Mouse (Mus musculus): ENCODE results near the gene A630089N07Rik.

The A630089N07Rik gene

GRCm38 (mm10) chr16:97961381-97962150 is 120.7 kb downstream of the A630089N07Rik start:
- peak in 1 of 2 experiments; percentile 45 for DNase-seq

GRCm38 (mm10) chr16:97960348-97960747 is 121.9 kb downstream of the A630089N07Rik start:
- DNase-seq, result no peak

GRCm38 (mm10) chr16:97958401-97958973 is 123.8 kb downstream of the A630089N07Rik start:
- DNase-seq, result no peak

GRCm38 (mm10) chr16:97957626-97958025 is 124.6 kb downstream of the A630089N07Rik start:
- no peak for DNase-seq

GRCm38 (mm10) chr16:97956011-97956410 is 126.2 kb downstream of the A630089N07Rik start:
- no peak for DNase-seq

- DNase-seq, result no peak
Observed at GRCm38 (mm10) chr16:97953300-97953699, 128.9 kb downstream of the A630089N07Rik start.

GRCm38 (mm10) chr16:97952801-97953200 is 129.4 kb downstream of the A630089N07Rik start:
- DNase-seq, result no peak

- DNase-seq, result no peak
Observed at GRCm38 (mm10) chr16:97952371-97952770, 129.9 kb downstream of the A630089N07Rik start.

Data from kidney, postnatal 36 days (tissue).